Mouse (Mus musculus): ENCODE data around the gene Pkdcc.

GRCm38 (mm10) chr17:83272641-83273040 is 57.5 kb downstream of the Pkdcc start:
- no peak for TF ChIP-seq GATA1 (IDR thresholded peaks at IDR 0.05; ENCODE audit: low read length)
- TF ChIP-seq TAL1 (IDR thresholded peaks at IDR 0.05; ENCODE audit: low read length): no peak

Data from erythroblast, embryonic 14.5 days (primary cell).